Mouse (Mus musculus) forebrain, embryonic 16.5 days (tissue): ENCODE data around the gene Ppp2r2d. TPM values are rescaled to one million over a fixed set of nuclear protein-coding genes. Genes with fewer than 3 reads are reported as not detected.

Experiments used
- ATAC-seq: fragments of 200-750 bp; cut with Nextera tagmentation; 2 replicates; pipeline ENCODE4 v1.8.0; 2017; ENCODE audit warnings: mild to moderate bottlenecking, moderate library complexity
- H3K27ac ChIP-seq: fragments of 300-500 bp; sonication (generic); 2 replicates; pipeline ENCODE4 v1.5.1; 2014; ENCODE audit warnings: low read length, control low read depth
- H3K27me3 ChIP-seq: fragments of 300-500 bp; sonication (generic); replicated peaks from 2 replicates; pipeline ENCODE4 v1.6.1; 2014; ENCODE audit warnings: low read length; ENCODE audit not compliant: control insufficient read depth, insufficient read depth
- H3K36me3 ChIP-seq: fragments of 300-500 bp; sonication (generic); 2 replicates; pipeline ENCODE4 v1.6.1; 2014; ENCODE audit not compliant: control insufficient read depth, insufficient read depth
- H3K4me1 ChIP-seq: fragments of 300-500 bp; sonication (generic); replicated peaks from 2 replicates; pipeline ENCODE4 v1.6.1; 2014; ENCODE audit warnings: low read length; ENCODE audit not compliant: control insufficient read depth, insufficient read depth
- H3K4me2 ChIP-seq: fragments of 300-500 bp; sonication (generic); 2 replicates; pipeline ENCODE4 v1.6.1; 2014; ENCODE audit warnings: mild to moderate bottlenecking, low read length, control low read depth
- H3K4me3 ChIP-seq: fragments of 300-500 bp; sonication (generic); replicated peaks from 2 replicates; pipeline ENCODE4 v1.5.1; 2014; ENCODE audit warnings: mild to moderate bottlenecking, low read length, control low read depth
- H3K9ac ChIP-seq: fragments of 300-500 bp; sonication (generic); replicated peaks from 2 replicates; pipeline ENCODE4 v1.6.1; 2014; ENCODE audit warnings: low read depth, low read length, control low read depth
- H3K9me3 ChIP-seq: fragments of 300-500 bp; sonication (generic); 2 replicates; pipeline ENCODE4 v1.6.1; 2016; ENCODE audit warnings: low read length; ENCODE audit not compliant: control insufficient read depth
- WGBS: fragments of 180-500 bp; shearing (Covaris S2); extraction: QIAGEN DNeasy Blood & Tissue Kit; methylation state at CpG from one replicate; pipeline ENCODE4 v1.1.7; 2014; 5-methylcytosine and 5-hydroxymethylcytosine counted together
- polyA plus RNA-seq: library from polyadenylated mRNA; unstranded; fragments of >200 nt; fragmentation: Nextera tagmentation; extraction: Ambion mirVana; gene quantifications from 2 replicates; pipeline ENCODE4 v1.2.1, GENCODE M21; 2015

The Ppp2r2d gene
- polyA plus RNA-seq: 72.2 and 73.0 TPM in 2 replicates

DNA sequence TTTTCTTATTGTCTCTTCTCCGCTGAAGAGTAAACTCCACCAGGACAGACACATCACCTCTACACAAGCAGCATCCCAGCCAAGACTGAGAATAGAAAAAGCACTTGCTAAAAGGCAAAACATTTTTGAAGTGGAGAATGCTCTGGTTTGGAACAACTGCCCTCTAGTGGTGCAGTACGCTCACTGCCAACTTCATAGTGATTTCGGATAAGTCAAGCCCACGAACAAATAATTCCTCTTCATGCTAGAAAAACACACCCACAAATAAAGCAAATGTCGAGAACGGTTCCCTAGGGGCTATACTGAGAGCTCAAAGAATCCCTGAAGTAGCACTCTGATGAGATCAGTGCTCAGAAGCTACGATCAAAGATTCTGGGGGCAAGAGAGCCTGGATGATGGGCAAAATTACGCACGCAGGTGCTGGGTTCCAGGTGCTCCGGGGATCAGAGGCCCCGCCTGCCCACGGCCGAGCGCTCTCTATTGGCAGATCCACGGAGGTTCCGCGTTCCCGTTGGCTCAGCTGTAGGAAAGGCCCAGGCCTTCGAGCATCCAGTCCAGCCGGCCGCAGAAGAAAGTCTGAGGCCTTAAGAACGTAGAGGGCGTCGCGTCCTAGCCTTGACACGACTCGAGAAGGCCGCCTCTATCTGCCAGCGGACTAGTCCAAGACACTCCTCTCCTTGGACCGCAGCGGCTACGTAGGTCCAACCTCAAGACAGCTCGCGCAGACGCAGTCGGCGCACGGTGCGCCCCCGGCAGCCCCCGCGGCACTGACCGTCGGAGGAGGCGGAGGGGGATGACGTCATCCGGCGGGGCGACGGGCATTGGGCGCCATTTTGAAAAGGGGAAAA, at the start of gene Ppp2r2d, which contains the start of gene Mapk1ip1:
TSS of gene Ppp2r2d (plus strand) at position 536 of the 848 bp plus-strand sequence.
TSS of gene Mapk1ip1 (minus strand) at position 730 of the 848 bp plus-strand sequence.
- no peaks in the 10 kb centered on the region for H3K27me3 ChIP-seq
- peak; percentile 92 for ATAC-seq
- peak within 1 kb of the TSS; percentile 89 for H3K27ac ChIP-seq
- under 1% methylated on average over 50 of the region's 51 CpGs for WGBS
- H3K4me2 ChIP-seq: peak within 1 kb of the TSS; percentile 92
- no peaks in the 10 kb centered on the region for H3K9me3 ChIP-seq
- H3K9ac ChIP-seq: peak within 1 kb of the TSS; percentile 96
- peaks cover 58% of the 10 kb centered on the region for H3K4me1 ChIP-seq
- peak within 1 kb of the TSS; percentile 90 for H3K4me3 ChIP-seq
- no peaks in the 10 kb centered on the region for H3K36me3 ChIP-seq

DNA sequence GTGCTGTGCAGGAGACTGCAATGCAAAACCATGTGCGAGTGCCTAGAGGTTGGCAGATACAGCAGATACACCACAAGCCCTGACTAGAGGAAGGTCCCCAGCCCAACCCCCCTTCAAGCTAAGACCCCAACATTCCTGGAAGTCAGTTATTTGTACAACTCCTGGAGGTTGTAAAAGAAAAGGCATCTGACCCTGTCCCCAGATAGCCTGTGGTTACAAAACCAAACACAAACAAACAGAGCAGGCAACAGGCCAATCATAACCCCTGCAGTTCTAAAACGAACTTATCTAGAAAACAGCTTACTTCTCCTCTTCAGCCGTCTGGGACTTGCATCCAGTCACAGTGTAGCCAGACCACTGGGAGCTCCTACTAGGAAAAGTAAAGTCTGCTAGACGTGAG, 42.5 kb upstream of the Ppp2r2d start:
- no peak for ATAC-seq
- no peak overlapping the region for H3K4me2 ChIP-seq
- 60% methylated on average over 4 of the region's 4 CpGs for WGBS

DNA sequence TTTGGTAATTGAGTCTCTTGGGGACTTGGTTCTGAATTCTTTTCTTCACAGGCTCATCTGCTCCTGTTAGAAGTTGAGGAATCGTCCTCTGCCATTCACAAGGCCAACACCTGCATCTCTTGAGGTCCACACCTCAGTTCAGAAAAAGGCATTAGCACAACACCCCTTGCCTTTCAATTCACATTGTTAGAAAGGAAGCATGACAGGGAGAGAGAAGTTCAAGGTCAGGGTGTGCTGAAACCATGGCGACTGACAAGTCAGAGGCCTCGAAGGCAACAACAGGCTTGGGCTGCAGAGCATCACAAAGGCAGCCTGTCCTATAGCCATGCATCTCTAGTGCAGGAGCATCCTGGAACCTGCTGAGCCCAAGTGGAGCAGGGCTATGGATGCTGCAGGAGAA, 38.7 kb upstream of the Ppp2r2d start:
- no peak overlapping the region for H3K9ac ChIP-seq
- 91% methylated on average over 3 of the region's 3 CpGs for WGBS
- no peak overlapping the region for H3K4me2 ChIP-seq
- H3K9me3 ChIP-seq: peaks cover 12% of the 10 kb centered on the region
- no peaks in the 10 kb centered on the region for H3K36me3 ChIP-seq
- no peaks in the 10 kb centered on the region for H3K27me3 ChIP-seq
- no peak overlapping the region for H3K27ac ChIP-seq
- H3K4me3 ChIP-seq: no peak overlapping the region
- no peaks in the 10 kb centered on the region for H3K4me1 ChIP-seq
- no peak for ATAC-seq

More for the DNA sequence above, 42.5 kb upstream of the Ppp2r2d start:
- H3K27me3 ChIP-seq: no peaks in the 10 kb centered on the region
- no peaks in the 10 kb centered on the region for H3K4me1 ChIP-seq
- peaks cover 12% of the 10 kb centered on the region for H3K9me3 ChIP-seq
- H3K27ac ChIP-seq: no peak overlapping the region
- H3K36me3 ChIP-seq: no peaks in the 10 kb centered on the region
- no peak overlapping the region for H3K4me3 ChIP-seq
- H3K9ac ChIP-seq: no peak overlapping the region

DNA sequence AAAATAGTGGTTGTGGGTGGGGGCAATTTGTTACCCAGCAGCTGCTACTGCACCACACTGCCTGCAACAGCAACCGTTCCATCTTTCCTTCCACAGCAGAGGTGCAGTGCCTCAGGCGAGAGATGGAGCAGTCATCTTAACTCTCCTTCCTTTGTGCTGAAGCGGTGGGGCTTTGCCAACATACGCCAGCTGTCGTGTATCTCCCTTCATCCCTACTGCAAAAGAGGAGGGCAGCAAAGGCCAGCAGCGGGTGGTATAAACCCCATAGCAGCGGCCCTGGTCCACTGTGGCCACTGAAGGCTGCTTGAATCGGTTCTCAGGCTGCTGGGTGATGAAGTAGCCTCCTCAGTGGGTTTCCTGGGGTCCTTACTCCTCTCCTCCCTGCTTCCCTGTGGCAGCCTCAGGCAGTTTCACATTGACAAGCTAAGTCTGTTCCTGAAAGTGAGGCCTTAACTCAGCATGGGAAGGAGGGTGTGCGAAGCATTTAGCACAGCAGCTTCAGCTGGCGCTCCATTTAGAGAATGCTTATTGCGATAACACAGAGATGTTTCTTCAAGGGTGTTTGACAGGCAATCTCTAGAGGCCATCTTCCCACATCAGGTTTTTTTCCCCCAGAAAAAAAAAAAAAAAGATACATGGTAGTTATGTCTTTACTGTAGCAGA, 32.5 kb upstream of the Ppp2r2d start:
- Histone ChIP-seq H3K4me2 (no peak overlapping the region), H3K4me3 (no peak overlapping the region), H3K27me3 (no peaks in the 10 kb centered on the region), H3K4me1 (0 out of 2 replicates have a peak, but pooled peaks cover 2% of the 10 kb centered on the region), H3K36me3 (no peaks in the 10 kb centered on the region), H3K9me3 (no peaks in the 10 kb centered on the region), H3K9ac (no peak overlapping the region), H3K27ac (no peak overlapping the region)
- ATAC-seq: no peak
- WGBS: 73% methylated on average over 11 of the region's 11 CpGs

DNA sequence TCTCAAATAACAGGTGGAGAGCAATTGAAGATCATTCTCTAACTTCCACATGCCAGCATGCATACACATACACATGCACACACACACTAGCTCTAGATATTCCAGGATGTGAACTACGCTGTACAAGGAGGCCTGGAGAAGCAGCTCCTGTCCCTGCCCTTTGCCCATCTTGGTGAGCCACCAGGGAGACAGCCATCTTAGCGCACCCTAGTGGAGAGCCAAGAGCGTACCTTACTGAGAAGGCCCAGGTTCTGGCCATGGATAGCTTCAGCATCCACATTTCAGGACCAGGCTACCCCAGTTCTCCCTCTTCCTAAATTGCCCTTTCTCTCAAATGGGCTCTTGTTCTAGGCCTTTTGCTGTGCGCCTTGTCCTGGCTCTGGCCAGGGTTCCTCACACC, 27.6 kb upstream of the Ppp2r2d start:
- Histone ChIP-seq H3K9me3 (no peaks in the 10 kb centered on the region), H3K4me2 (no peak overlapping the region), H3K36me3 (no peaks in the 10 kb centered on the region), H3K27me3 (no peaks in the 10 kb centered on the region), H3K27ac (no peak overlapping the region), H3K4me1 (0 out of 2 replicates have a peak, but pooled peaks cover 2% of the 10 kb centered on the region), H3K9ac (no peak overlapping the region), H3K4me3 (no peak overlapping the region)
- ATAC-seq: no peak
- WGBS: 51% methylated on average over 4 of the region's 4 CpGs

DNA sequence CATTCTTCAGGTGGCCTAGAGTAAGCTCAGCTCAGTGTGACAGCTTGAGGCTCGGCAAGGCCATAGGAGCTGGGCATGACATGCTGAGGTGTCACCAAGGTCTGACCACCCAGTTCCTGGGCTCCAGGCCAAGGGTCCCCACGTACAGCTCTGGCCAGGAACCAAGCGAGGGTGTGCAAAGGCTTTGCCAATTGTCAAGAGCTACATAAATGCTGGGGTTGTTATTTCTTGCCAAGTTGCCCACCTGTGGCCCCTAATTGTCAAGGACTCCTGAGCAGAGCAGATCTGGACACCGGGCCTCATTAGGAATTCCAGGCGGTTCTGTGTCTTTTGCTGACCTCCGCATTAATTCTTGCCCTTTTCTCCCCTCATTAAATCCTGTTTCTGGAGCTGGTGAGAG, 21.5 kb upstream of the Ppp2r2d start:
- Histone ChIP-seq H3K9me3 (no peaks in the 10 kb centered on the region), H3K4me1 (no peaks in the 10 kb centered on the region), H3K4me2 (no peak overlapping the region), H3K27me3 (0 out of 2 replicates have a peak, but pooled peaks cover 2% of the 10 kb centered on the region), H3K36me3 (no peaks in the 10 kb centered on the region), H3K27ac (no peak overlapping the region), H3K9ac (no peak overlapping the region), H3K4me3 (no peak overlapping the region)
- ATAC-seq: no peak
- WGBS: 49% methylated on average over 6 of the region's 6 CpGs

DNA sequence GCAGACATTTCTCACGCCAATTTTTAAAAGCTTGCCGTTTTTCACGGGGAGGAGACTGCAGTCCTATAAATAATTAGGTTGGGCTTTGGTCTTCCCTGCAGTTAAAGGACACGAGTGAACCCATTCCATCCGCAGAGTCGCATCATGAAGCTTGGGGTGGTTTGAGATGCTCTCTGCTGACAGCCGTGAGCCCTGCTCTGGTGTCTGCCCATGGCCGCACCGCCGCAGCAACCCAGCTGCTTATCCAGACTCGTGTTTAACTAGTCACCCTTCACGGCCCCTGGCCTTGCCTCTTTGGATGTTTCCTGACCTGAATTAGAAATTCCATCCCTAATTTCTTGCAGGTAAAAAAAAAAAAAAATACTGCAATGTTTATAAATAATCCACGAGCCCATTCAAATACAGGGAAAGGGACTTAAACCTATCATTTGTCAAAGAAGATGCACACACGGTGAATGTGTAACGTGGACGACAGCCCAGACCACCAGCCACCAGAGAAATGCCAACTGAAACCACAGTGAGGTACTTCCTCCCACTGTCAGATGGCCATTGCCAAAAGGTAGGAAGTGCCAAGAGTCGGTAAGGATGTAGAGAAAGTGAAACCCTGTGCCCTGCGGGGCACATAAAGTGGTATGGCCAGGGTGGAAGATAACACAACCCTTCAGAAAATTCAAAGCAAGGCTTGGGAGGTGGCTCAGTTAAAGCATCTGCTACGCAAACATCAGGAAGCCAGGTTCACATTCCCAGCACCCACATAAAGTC, 20.7 kb upstream of the Ppp2r2d start:
- Histone ChIP-seq H3K4me3 (no peak overlapping the region), H3K4me1 (no peaks in the 10 kb centered on the region), H3K27me3 (0 out of 2 replicates have a peak, but pooled peaks cover 2% of the 10 kb centered on the region), H3K27ac (no peak overlapping the region), H3K36me3 (no peaks in the 10 kb centered on the region), H3K9ac (no peak overlapping the region), H3K9me3 (no peaks in the 10 kb centered on the region), H3K4me2 (no peak overlapping the region)
- 83% methylated on average over 19 of the region's 19 CpGs for WGBS
- no peak for ATAC-seq

DNA sequence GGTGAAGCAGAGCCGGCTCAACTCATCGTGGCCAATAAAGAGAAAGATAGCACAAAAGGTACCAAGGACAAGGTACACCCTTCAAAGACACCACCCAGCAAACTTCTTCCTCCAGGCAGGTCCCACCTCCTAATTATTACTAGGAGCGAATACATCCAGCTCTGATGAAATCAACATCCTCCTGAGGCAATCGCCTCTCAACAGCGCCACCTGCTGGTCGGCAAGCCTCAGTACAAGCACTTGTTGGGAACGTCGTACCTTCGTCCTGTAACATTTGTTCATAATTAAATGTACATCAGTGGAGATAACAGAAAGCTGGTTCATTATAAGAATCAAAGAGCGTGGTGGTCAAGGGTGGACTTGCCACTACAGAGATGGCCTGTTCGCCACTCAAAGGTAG, 18.1 kb upstream of the Ppp2r2d start:
- H3K4me2 ChIP-seq: no peak overlapping the region

DNA sequence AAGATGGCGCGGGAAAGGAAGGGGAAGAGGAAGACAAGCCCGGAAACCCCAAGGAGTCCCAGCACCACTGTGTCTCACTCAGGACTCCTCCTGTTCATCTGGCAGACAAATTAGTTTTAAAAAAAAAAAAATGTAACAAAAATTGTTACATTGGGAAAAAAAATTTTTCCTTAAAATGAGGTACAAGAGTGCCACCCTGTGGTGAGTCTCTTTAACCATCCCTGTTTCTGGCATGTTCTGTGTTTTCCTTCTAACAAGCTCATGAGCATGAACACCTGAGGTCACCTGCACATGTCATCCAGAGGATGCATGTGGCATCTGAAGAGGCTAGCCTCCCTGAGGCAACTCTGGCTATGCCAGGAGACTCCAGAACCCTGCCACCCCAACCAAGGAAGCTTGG, 10.9 kb upstream of the Ppp2r2d start:
- peaks cover 7% of the 10 kb centered on the region for H3K36me3 ChIP-seq
- no peaks in the 10 kb centered on the region for H3K27me3 ChIP-seq
- WGBS: 95% methylated on average over 3 of the region's 3 CpGs
- no peak for ATAC-seq
- no peaks in the 10 kb centered on the region for H3K9me3 ChIP-seq
- no peak overlapping the region for H3K4me3 ChIP-seq
- no peak overlapping the region for H3K4me2 ChIP-seq
- no peak overlapping the region for H3K27ac ChIP-seq
- no peak overlapping the region for H3K9ac ChIP-seq
- H3K4me1 ChIP-seq: no peaks in the 10 kb centered on the region

More for the DNA sequence above, 18.1 kb upstream of the Ppp2r2d start:
- 14% methylated on average over 11 of the region's 11 CpGs for WGBS
- Histone ChIP-seq H3K4me1 (no peaks in the 10 kb centered on the region), H3K27ac (no peak overlapping the region), H3K36me3 (no peaks in the 10 kb centered on the region), H3K9me3 (no peaks in the 10 kb centered on the region), H3K9ac (no peak overlapping the region), H3K27me3 (0 out of 2 replicates have a peak, but pooled peaks cover 2% of the 10 kb centered on the region), H3K4me3 (no peak overlapping the region)
- ATAC-seq: no peak; the same call in 1 of the 2 replicates
